Mouse (Mus musculus) forebrain, embryonic 13.5 days (tissue): ENCODE data around the gene Pi4k2a. TPM values are rescaled to one million over a fixed set of nuclear protein-coding genes. Genes with fewer than 3 reads are reported as not detected.
A peak's percentile ranks its signal among the peaks of the same experiment; 100 is the strongest.

Experiments used
- ATAC-seq: fragments of 200-750 bp; cut with Nextera tagmentation; 2 replicates; pipeline ENCODE4 v1.8.0; 2017
- H3K27ac ChIP-seq: fragments of 300-500 bp; sonication (generic); 2 replicates; pipeline ENCODE4 v1.5.1; 2015; ENCODE audit warnings: inconsistent platforms, mild to moderate bottlenecking, moderate library complexity
- H3K27me3 ChIP-seq: fragments of 300-500 bp; sonication (generic); 2 replicates; pipeline ENCODE4 v1.6.1; 2015; ENCODE audit warnings: mild to moderate bottlenecking, inconsistent platforms
- H3K36me3 ChIP-seq: fragments of 300-500 bp; sonication (generic); 2 replicates; pipeline ENCODE4 v1.6.1; 2015; ENCODE audit warnings: mild to moderate bottlenecking, inconsistent platforms; ENCODE audit not compliant: poor library complexity, severe bottlenecking
- H3K4me1 ChIP-seq: fragments of 300-500 bp; sonication (generic); 2 replicates; pipeline ENCODE4 v1.6.1; 2015; ENCODE audit warnings: inconsistent platforms
- H3K4me2 ChIP-seq: fragments of 300-500 bp; sonication (generic); 2 replicates; pipeline ENCODE4 v1.6.1; 2015; ENCODE audit warnings: inconsistent platforms, mild to moderate bottlenecking, moderate library complexity
- H3K4me3 ChIP-seq: fragments of 300-500 bp; sonication (generic); 2 replicates; pipeline ENCODE4 v1.5.1; 2015; ENCODE audit warnings: mild to moderate bottlenecking, inconsistent platforms
- H3K9ac ChIP-seq: fragments of 300-500 bp; sonication (generic); 2 replicates; pipeline ENCODE4 v1.6.1; 2015; ENCODE audit warnings: mild to moderate bottlenecking, inconsistent platforms
- H3K9me3 ChIP-seq: fragments of 300-500 bp; sonication (generic); replicated peaks from 2 replicates; pipeline ENCODE4 v1.6.1; 2016; ENCODE audit warnings: inconsistent platforms
- WGBS: fragments of 180-500 bp; shearing (Covaris S2); methylation state at CpG from one replicate; pipeline ENCODE4 v1.1.7; 2015; 5-methylcytosine and 5-hydroxymethylcytosine counted together
- polyA plus RNA-seq: library from polyadenylated mRNA; unstranded; fragments of >200 nt; fragmentation: Nextera tagmentation; extraction: Ambion mirVana; gene quantifications from 2 replicates; pipeline ENCODE4 v1.2.1, GENCODE M21; 2015

Pi4k2a gene
- 16.5 and 21.7 TPM in 2 replicates for polyA plus RNA-seq

DNA sequence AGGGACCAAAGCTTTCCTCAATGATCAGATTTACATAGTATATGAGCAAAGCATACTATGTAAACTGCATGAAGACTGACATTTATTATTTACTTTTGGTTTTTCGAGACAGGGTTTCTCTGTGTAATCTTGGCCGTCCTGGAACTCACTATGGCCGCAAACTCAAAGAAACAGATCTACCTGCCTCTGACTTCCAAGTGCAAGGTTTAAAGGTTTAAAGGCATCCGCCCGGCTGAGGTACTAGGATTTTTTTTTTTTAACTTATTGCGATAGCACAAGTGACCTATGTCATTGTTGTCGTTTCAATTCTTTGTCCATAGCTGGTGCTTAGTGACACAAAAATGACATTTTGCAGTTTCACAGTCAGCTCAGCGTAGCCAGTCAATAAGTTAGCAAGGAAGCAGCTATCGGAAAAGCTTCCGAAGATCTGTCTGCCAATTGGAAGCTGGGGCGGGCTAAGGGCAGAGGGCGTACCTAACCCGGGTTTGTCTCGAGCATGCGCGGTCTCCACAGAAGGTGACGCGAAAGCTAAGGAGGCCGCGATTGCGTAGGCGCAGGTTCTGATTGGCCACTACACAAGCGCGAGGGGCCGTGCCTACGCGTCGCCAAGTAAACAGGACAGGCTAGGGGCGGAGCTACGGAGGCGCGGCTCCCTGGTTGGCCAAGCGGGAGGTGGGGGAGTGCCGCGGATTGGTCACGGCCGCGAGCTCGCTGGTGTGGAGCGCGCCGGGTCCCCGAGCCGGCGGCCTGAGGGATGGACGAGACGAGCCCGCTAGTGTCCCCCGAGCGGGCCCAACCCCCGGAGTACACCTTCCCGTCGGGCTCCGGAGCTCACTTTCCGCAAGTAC, at the start of gene Pi4k2a:
Pi4k2a (plus strand) TSS at position 723 of the 848 bp plus-strand sequence.
- peak within 1 kb of the TSS; percentile 91 for H3K4me2 ChIP-seq
- H3K4me3 ChIP-seq = peak within 1 kb of the TSS; percentile 94
- peak; percentile 99 for ATAC-seq
- no peaks in the 10 kb centered on the region for H3K9me3 ChIP-seq
- H3K27me3 ChIP-seq = no peaks in the 10 kb centered on the region
- H3K36me3 ChIP-seq = 0 out of 2 replicates have a peak, but pooled peaks cover 8% of the 10 kb centered on the region
- peak within 1 kb of the TSS; percentile 94 for H3K9ac ChIP-seq
- 1% methylated on average over 50 of the region's 55 CpGs for WGBS
- peak within 1 kb of the TSS; percentile 83 for H3K27ac ChIP-seq
- peaks cover 37% of the 10 kb centered on the region for H3K4me1 ChIP-seq

- no peak overlapping the region for H3K27ac ChIP-seq
- 95% methylated on average over 6 of the region's 6 CpGs for WGBS
- no peak for ATAC-seq
These were observed 46.3 kb upstream of the Pi4k2a start for GRCm38 (mm10) chr19:42043988-42044387.

DNA sequence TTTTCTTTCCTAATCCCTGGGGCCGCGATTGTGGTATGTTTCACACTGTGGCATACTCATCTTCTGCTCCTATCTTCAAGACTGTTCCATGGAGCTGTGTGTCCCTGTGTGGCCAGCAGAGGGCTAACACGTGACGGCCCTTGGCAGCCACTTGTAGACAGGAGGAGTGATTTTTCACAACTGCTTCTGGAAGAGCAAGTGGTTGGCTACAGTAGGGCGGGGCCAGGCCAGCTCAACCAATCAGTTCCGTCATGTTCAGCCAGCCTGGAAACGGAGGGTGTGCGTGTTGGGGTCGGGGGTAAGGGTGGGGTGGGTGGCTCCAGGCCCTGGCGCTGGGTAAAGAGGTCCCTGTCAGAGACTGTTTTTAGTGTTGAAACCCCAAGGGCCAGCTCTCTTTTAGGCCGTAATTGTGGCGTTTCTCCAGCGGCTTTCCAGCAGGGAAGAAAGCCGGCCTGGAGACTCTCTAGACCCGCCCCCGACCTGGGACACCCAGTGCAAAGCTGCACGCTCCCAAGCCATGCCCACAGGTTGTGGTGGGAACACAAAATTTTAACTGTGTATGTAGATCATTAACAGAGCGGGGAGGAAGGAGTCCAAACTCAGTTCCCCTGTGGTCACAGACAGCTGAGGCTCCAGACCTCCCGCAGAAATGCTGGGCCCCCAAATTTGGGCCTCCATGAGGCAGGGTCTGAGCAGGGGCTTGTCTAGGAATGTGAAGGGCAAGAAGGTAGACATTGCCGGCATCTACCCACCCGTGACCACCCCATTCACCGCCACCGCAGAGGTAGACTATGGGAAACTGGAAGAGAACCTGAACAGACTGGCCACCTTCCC, 44.8 kb upstream of the Pi4k2a start, which contains the start of gene Hoga1:
Hoga1 (plus strand) TSS at position 342 of the 834 bp plus-strand sequence.
- ATAC-seq = peak; percentile 86
- peak within 1 kb of the TSS; percentile 54 for H3K4me2 ChIP-seq
- H3K27ac ChIP-seq = no peak within 1 kb of the TSS
- H3K27me3 ChIP-seq = no peaks in the 10 kb centered on the region
- H3K9me3 ChIP-seq = no peaks in the 10 kb centered on the region
- 28% methylated on average over 23 of the region's 23 CpGs for WGBS
- H3K4me1 ChIP-seq = peaks cover 4% of the 10 kb centered on the region; the same call in 1 of the 2 replicates
- H3K36me3 ChIP-seq = no peaks in the 10 kb centered on the region
- peak within 1 kb of the TSS; percentile 47 for H3K9ac ChIP-seq
- H3K4me3 ChIP-seq = peak within 1 kb of the TSS; percentile 22

More at GRCm38 (mm10) chr19:42043988-42044387, 46.3 kb upstream of the Pi4k2a start:
- Histone ChIP-seq H3K4me2 (no peak overlapping the region), H3K9ac (no peak overlapping the region), H3K4me3 (no peak overlapping the region), H3K36me3 (no peaks in the 10 kb centered on the region), H3K9me3 (no peaks in the 10 kb centered on the region), H3K4me1 (peaks cover 4% of the 10 kb centered on the region; the same call in 1 of the 2 replicates), H3K27me3 (peaks cover 7% of the 10 kb centered on the region; the same call in 1 of the 2 replicates)

GRCm38 (mm10) chr19:42050251-42050650, 40.0 kb upstream of the Pi4k2a start:
- Histone ChIP-seq H3K27me3 (no peaks in the 10 kb centered on the region), H3K27ac (no peak overlapping the region), H3K9ac (no peak overlapping the region), H3K9me3 (no peaks in the 10 kb centered on the region), H3K4me1 (peaks cover 4% of the 10 kb centered on the region; the same call in 1 of the 2 replicates), H3K4me2 (no peak overlapping the region), H3K4me3 (no peak overlapping the region), H3K36me3 (no peaks in the 10 kb centered on the region)
- ATAC-seq = no peak
- WGBS = 76% methylated on average over 1 of the region's 1 CpGs

- 88% methylated on average over 3 of the region's 3 CpGs for WGBS
- Histone ChIP-seq H3K36me3 (no peaks in the 10 kb centered on the region), H3K27me3 (no peaks in the 10 kb centered on the region), H3K4me3 (no peak overlapping the region), H3K9ac (no peak overlapping the region), H3K9me3 (no peaks in the 10 kb centered on the region), H3K4me2 (no peak overlapping the region), H3K27ac (no peak overlapping the region), H3K4me1 (no peaks in the 10 kb centered on the region)
- ATAC-seq = no peak
These were observed 38.9 kb upstream of the Pi4k2a start for GRCm38 (mm10) chr19:42051351-42051750.

- Histone ChIP-seq H3K27me3 (no peaks in the 10 kb centered on the region), H3K36me3 (no peaks in the 10 kb centered on the region), H3K4me2 (no peak within 1 kb of the TSS), H3K27ac (no peak within 1 kb of the TSS), H3K9me3 (no peaks in the 10 kb centered on the region), H3K9ac (no peak within 1 kb of the TSS), H3K4me1 (no peaks in the 10 kb centered on the region), H3K4me3 (no peak within 1 kb of the TSS)
- ATAC-seq = no peak
- 79% methylated on average over 4 of the region's 4 CpGs for WGBS
These were observed 38.3 kb upstream of the Pi4k2a start, which contains the start of gene 4933411K16Rik for GRCm38 (mm10) chr19:42051948-42052347. 4933411K16Rik (plus strand) TSS chr19:42052248.

GRCm38 (mm10) chr19:42054255-42054654, 36.0 kb upstream of the Pi4k2a start:
- H3K9ac ChIP-seq = no peak overlapping the region
- H3K27me3 ChIP-seq = no peaks in the 10 kb centered on the region
- no peaks in the 10 kb centered on the region for H3K36me3 ChIP-seq
- ATAC-seq = no peak
- no peaks in the 10 kb centered on the region for H3K4me1 ChIP-seq
- no peaks in the 10 kb centered on the region for H3K9me3 ChIP-seq
- H3K4me3 ChIP-seq = no peak overlapping the region
- 78% methylated on average over 6 of the region's 6 CpGs for WGBS
- H3K4me2 ChIP-seq = no peak overlapping the region
- no peak overlapping the region for H3K27ac ChIP-seq

DNA sequence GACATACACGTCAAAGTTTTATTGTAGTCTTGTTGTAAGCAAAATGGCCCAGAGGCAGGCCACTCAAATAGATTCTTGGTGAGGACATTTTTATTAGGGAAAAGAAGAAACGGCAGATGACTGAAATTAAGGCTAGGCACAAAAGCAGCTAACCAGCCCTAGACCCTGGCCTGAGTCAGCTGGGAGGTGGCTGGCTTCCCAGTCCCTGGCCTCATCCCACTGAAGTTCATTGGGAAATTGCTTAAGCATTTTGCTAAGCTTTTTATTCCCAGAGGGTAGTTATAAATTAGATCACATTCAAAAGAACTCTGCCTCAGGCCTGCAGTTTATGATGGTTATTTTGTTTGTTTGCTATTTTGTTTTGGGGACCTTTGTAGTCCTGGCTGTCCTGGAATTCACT, 34.4 kb upstream of the Pi4k2a start:
- no peaks in the 10 kb centered on the region for H3K27me3 ChIP-seq
- H3K4me1 ChIP-seq = no peaks in the 10 kb centered on the region
- ATAC-seq = no peak
- H3K4me2 ChIP-seq = no peak overlapping the region
- H3K36me3 ChIP-seq = no peaks in the 10 kb centered on the region
- WGBS = 78% methylated on average over 2 of the region's 2 CpGs
- H3K27ac ChIP-seq = no peak overlapping the region
- H3K9me3 ChIP-seq = no peaks in the 10 kb centered on the region
- no peak overlapping the region for H3K9ac ChIP-seq
- H3K4me3 ChIP-seq = no peak overlapping the region

DNA sequence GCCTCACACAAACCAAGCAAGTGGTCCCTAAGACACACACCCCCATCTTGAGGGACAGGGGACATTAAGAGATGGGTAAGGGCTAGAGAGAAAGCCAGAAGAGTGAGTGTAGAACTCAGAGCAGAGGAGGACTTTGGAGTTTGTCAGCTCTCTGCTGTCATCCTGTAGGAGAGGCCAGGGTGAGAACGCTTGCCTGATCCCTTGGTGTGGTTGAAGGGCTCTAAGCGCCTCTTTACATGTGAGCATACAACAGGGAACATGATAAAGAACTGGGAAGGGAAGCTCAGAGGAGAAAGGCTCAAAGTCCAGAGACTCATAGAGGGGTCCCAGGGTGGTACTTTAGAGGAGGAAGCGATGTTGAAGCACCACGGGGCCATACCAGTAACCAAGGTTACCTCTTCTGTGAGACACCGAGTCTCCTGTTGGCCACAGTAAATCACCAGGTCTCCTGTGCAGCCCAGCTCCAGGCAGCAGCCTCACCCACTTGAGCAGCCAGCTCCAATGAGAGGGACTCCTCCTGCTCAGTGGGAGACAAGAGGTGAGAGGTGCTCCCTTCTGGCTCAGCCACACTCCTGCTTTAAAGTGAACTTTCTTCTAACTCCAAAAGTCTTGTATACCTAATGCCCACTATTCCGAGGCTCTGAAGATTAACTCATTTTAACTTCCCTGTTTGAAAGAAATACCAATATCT, 33.4 kb upstream of the Pi4k2a start:
- no peaks in the 10 kb centered on the region for H3K9me3 ChIP-seq
- no peak overlapping the region for H3K4me3 ChIP-seq
- no peak overlapping the region for H3K9ac ChIP-seq
- no peak overlapping the region for H3K4me2 ChIP-seq
- no peak overlapping the region for H3K27ac ChIP-seq
- no peaks in the 10 kb centered on the region for H3K36me3 ChIP-seq
- H3K27me3 ChIP-seq = no peaks in the 10 kb centered on the region
- WGBS = 89% methylated on average over 6 of the region's 6 CpGs
- no peaks in the 10 kb centered on the region for H3K4me1 ChIP-seq
- no peak for ATAC-seq

GRCm38 (mm10) chr19:42058426-42058825, 31.8 kb upstream of the Pi4k2a start:
- H3K27me3 ChIP-seq = no peaks in the 10 kb centered on the region
- WGBS = 79% methylated on average over 7 of the region's 7 CpGs
- H3K27ac ChIP-seq = no peak overlapping the region
- no peak overlapping the region for H3K9ac ChIP-seq
- ATAC-seq = no peak
- H3K4me1 ChIP-seq = no peaks in the 10 kb centered on the region
- no peak overlapping the region for H3K4me2 ChIP-seq
- H3K4me3 ChIP-seq = no peak overlapping the region
- H3K36me3 ChIP-seq = no peaks in the 10 kb centered on the region
- H3K9me3 ChIP-seq = no peaks in the 10 kb centered on the region

DNA sequence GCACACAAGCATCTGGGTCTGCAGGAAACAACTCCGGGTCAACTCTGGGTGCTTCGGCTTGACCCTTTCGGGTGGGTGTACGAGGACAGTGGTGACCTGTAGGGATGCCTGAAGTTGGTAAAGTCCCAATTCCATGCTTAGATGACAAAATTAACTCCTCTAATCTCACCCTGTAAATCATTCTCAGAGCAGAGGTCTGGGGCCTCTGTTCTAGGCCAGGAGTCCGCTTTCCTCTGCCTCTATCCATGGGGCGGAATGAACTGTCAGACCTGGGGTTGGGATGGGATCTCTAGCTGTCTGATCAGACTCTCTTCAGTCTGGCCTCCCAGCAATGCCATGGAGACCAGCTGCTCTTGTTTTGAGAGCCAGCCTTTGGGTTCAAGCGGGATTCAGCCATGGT, 28.8 kb upstream of the Pi4k2a start:
- ATAC-seq = no peak
- Histone ChIP-seq H3K9me3 (no peaks in the 10 kb centered on the region), H3K27me3 (no peaks in the 10 kb centered on the region), H3K27ac (no peak overlapping the region), H3K4me3 (no peak overlapping the region), H3K9ac (no peak overlapping the region), H3K36me3 (no peaks in the 10 kb centered on the region), H3K4me1 (no peaks in the 10 kb centered on the region), H3K4me2 (no peak overlapping the region)
- WGBS = 97% methylated on average over 7 of the region's 7 CpGs
